Mouse (Mus musculus) adrenal gland, postnatal 36 days (tissue): ENCODE results near the gene Rbfox3. TPM values are rescaled to one million over a fixed set of nuclear protein-coding genes. Genes with fewer than 3 reads are reported as not detected.

Experiments used
- microRNA-seq: library from miRNA; unstranded; fragments of <30 nt; microRNA quantifications from one replicate; pipeline ENCODE4 v1.2.0, GENCODE M21; 2021
- total RNA-seq, 2 experiments: library from RNA; stranded (reverse); gene quantifications; 2 replicates each; pipeline ENCODE4 v1.2.3; 2021

The Rbfox3 gene
- total RNA-seq, 2 experiments from 2014 or later: 5.5 to 6.0 TPM

Small RNA genes within 50 kb of the gene (microRNA-seq; reads per million reads assigned to microRNA genes)
- not detected for gene Gm25040

Other genes starting within 250 kb of the Rbfox3 start
- gene Enpp7, start 76.6 kb upstream of the Rbfox3 start, total RNA-seq: not detected
- gene Cbx2, start 111.4 kb upstream of the Rbfox3 start, total RNA-seq: 1 to 10 TPM; 7.6 to 7.7 TPM
- gene Cbx8, start 129.4 kb upstream of the Rbfox3 start, total RNA-seq: 10 to 100 TPM; 21.4 to 21.5 TPM
- 100 to 1,000 TPM; 200 to 332 TPM for gene Cbx4, start 174.6 kb upstream of the Rbfox3 start, total RNA-seq